Mouse (Mus musculus) adrenal gland, adult 8-10 months (tissue): Measurements from ENCODE around the gene Kdm4c. TPM values are rescaled to one million over a fixed set of nuclear protein-coding genes. Genes with fewer than 3 reads are reported as not detected.
"Not testable (repeated sequence)": the region's sequence is repeated elsewhere in the genome, so short reads cannot be mapped to it uniquely, and the experiment has no call there.

Experiments
- DNase-seq: peaks from one replicate; pipeline ENCODE4 v3.0.0; 2022
- total RNA-seq, 4 experiments: library from RNA; stranded (reverse); gene quantifications; 2 replicates each; pipeline ENCODE4 v1.2.4; 2022

The Kdm4c gene
- total RNA-seq, 4 experiments from 2014 or later = 22.3 to 27.6 (median 24.9) TPM

DNA sequence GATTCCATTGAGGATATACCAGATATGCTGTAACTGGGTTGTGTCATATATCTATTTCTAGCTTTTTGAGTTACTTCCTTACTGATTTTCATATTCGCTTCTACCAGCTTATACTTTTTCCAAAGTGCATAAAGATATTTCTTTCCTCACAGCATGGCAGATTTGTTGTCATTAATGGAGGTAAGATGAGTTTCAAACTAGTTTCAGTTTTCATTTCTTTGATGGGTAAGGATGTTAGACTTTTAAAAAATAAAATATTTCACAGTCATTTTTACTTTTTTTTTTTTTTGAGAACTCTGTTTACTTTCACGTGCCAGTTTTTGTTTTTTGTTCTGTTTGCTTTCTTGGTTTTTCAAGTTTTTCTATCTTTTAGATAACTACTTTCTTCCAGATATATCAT is 70.6 kb downstream of the Kdm4c start:
- no peak for DNase-seq

DNA sequence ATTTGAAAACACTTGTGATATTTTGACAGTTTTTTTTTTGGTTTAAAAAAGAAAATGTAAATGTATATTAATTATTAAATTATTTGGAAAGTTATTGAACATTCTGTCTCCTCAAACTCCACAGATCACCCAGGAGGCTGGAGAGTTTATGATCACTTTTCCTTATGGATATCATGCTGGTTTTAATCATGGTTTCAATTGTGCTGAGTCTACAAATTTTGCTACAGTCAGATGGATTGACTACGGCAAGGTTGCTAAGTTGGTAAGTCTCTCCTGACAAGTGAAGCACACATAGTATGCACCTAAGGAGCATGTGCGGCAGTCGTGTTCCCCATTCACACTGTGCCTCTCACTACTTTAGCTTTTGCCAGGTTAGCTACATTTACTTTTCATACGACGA is 73.1 kb downstream of the Kdm4c start:
- DNase-seq = no peak

DNA sequence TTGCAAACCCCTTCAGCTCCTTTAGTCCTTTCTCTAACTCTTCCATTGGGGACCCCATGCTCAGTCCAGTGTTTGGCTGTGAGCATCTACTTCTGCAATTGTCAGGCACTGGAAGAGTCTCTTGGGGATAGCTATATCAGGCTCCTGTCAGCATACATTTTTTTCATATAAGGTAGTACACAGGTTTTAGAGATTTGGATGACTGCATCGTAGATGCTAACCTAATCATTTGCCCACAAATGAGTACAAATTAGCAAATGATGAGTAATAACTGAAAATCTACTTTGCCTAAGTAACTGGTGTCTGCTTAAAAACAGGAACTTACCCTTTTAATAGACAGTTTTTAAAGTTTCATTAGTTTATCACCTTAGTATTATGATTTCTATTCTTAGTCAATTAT is 77.0 kb downstream of the Kdm4c start:
- no peak for DNase-seq

DNA sequence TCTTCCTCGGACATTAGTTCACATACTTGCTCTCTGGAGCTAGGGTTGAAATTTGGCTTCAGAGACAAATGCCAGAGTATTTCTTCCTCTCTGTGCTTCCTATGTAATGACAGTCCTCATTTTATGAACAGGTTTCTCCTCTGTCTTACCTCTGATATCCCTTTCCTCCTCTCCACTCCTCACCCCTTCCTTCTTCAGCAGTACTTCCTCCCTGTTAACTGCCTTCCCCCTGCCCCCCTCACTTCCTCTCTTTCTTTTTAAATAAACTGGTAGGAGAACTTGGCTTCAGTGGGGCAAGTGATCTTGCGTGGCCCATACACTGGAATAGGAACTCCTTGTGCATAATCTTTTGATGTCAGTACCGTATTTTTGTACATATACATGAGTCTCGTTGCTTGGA is 115.2 kb downstream of the Kdm4c start:
- no peak for DNase-seq

DNA sequence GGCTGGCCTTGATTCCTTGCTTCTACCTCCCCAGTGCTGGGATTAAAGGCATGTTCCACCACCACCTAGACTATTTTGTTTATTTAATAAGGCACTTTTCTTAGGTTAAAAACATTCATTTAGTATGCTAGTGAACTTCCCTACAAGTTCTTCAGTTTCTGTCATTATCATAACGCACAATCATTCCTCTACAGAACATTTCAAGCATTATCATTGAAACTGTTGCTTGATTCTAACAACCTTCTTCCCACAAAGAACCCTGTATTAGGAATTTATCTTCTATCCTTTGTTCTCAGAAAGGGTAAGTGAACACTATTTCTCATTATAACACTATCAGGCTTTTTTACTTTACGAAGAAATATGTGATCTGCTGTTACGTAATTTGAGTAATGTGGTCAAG is 118.0 kb downstream of the Kdm4c start:
- no peak for DNase-seq

DNA sequence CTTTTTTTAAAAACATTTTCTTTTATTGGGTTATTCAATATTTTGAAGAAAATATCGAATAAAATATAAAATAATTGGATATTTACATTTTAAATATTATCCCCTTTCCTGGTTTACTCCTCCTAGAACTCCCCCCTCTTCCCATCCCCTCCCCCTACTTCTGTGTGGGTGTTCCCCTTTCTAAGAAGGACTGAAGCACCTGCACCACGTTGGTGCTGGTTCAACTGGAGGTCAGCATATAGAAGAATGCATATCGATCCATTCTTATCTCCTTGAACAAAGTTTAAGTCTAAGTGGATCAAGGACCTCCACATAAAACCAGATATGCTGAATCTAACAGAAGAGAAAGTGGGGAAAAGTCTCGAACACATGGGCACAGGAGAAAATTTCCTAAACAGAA is 144.3 kb downstream of the Kdm4c start:
- no peak for DNase-seq

DNA sequence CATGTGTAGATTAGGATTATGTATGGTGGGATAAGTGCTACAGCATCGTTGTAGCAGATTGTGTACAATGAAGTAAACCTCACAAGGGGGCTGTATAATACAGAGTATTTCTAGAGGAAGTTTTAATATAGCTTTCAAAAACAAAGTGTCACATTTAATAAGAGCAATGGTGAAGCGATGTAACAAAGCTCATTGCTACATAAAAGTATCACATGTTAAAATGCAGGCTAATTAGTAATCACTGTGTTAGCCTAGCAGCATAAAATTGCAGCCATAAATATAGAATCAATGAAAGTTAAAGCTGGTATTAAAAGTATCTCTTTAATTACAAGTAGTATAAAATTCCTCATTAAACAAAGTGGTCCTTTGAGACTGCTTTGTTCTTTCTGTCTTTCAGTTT is 150.9 kb downstream of the Kdm4c start:
- no peak for DNase-seq

DNA sequence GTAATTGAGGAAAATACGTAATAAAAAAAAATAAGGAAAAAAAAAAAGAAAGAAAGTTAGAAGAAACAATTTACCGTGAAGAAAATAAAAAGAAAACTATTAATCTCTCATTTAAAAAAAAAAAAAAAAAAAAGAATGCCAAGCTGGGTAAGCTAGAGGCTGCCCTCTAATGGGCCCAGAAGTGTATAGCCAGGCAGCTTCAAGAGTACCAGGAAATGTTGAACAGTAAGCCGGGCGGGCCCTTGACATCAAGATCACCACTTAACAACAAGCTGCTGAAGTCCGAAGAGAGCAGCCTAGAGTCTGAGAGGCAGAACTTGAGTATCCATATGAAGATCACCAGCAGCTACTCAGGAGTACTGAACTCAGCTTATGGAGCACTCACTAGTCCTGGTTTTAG is 154.3 kb downstream of the Kdm4c start:
- no peak for DNase-seq

DNA sequence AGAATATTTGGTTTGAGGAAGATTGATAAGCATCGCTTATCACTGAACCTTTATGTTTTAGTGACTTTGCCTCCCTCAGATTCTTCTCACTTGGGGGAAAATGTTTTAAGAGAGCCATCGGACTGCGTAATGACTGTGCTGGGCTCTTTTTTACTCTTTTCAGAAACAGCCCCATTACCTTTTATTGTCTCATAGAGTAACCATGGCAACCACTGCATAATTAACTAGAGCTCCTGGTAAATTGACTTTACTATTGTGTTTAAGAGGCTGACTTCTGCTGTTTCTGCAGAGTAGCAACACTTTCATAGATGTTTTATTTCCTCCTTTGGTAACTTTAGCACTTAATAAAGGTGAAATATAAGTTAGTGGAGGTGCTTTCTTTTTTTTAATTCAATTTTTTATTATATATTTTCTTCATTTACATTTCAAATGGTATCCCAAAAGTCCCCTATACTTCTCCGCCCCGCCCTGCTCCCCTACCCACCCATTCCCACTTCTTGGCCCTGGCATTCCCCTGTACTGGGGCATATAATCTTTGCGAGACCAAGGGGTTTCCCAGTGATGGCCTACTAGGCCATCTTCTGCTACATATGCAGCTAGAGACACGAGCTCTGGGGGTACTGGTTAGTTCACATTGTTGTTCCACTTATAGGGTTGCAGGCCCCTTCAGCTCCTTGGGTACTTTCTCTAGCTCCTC is 159.5 kb downstream of the Kdm4c start:
- not testable (repeated sequence) for DNase-seq

DNA sequence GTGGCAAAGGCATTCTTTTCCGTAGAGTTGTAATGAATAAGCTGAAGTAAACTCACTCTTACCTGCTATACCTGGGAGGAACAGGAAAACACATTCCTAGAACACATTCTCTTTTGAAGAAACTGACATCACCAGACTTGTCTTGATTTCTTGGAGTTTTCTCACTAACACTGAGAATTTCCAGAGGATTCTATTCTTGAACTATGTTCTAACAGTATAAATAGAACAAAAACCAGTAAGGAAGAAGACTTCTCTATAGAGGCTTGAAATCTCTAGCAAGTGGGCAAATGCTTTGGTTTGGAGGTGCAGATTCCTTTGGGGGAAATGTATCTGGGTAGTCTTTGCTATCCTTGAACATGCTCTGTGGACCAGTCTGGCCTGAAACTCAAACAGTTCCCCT is 166.4 kb downstream of the Kdm4c start:
- no peak for DNase-seq

DNA sequence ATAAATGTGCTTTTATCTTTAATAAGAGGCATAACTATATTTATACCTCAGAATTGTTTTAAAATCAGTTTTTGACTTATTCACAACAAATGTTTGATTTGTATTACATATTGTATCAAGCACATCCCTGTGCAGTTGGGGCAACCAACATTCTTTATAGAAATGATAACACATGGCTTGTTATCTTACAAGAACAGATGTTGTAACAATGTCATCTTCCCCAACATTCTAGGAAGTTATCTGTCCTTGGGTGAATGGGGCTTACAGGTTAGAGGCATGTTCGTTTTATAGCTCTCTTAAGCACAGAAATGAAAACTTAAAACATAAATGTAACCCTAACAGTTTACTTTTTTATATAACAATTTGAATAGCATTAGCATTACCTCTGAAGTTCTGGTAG is 177.5 kb downstream of the Kdm4c start:
- no peak for DNase-seq

Other genes with a start within 250 kb of the Kdm4c start
- gene Frmd3, start 229.1 kb upstream of the Kdm4c start, total RNA-seq = under 1 TPM; 0.31 to 0.52 (median 0.39) TPM